Mouse (Mus musculus): ENCODE results near the gene Pacsin2. TPM values are rescaled to one million over a fixed set of nuclear protein-coding genes. Genes with fewer than 3 reads are reported as not detected.

Gene Pacsin2
- total and polyA plus RNA-seq, 3 experiments = 48.4 to 85.5 (median 53.7) TPM

GRCm38 (mm10) chr15:83495195-83495594 is 30.8 kb upstream of the Pacsin2 start:
- H3K4me3 ChIP-seq (replicated peaks in 1 of 3; ENCODE audit: low read depth in 2 of 3, low read length in 2 of 3, poor library complexity in 1 of 3) = no peak overlapping the region
- no peak overlapping the region for H3K9ac ChIP-seq (ENCODE audit: insufficient read depth, low read depth)
- H3K79me2 ChIP-seq (replicated peaks; ENCODE audit: control insufficient read depth, extremely low read depth, insufficient read depth, poor library complexity, severe bottlenecking) = no peaks in the 10 kb centered on the region
- DNase-seq (ENCODE audit: extremely low read depth) = no peak
- dilution Hi-C loops (cut with MboI; ENCODE audit: extremely low pct_ligation_motif_present, extremely low pct_unique_long_range_greater_than_20kb, low sequenced_read_pairs) (no loop called here), in situ Hi-C loops (cut with MboI; ENCODE audit: low pct_ligation_motif_present, low pct_unique_long_range_greater_than_20kb, low sequenced_read_pairs) (no loop called here)
- no peak overlapping the region for H3K27ac ChIP-seq (ENCODE audit: insufficient read depth, low read depth)
- peaks cover 0 to 17% of the 10 kb centered on the region in 2 experiments; a peak in 1 of 4 replicates for H3K4me1 ChIP-seq (ENCODE audit: control insufficient read depth in 1 of 2, insufficient read depth in 2 of 2)
- H3K27me3 ChIP-seq (replicated peaks) = no peaks in the 10 kb centered on the region
- peaks cover 23 to 79% of the 10 kb centered on the region in 2 experiments for H3K36me3 ChIP-seq (replicated peaks in 1 of 2; ENCODE audit: control insufficient read depth in 1 of 2, insufficient read depth in 1 of 2, low read length in 1 of 2)
- H3K4me2 ChIP-seq (ENCODE audit: insufficient read depth, low read depth, poor library complexity, severe bottlenecking) = no peak overlapping the region
- TF ChIP-seq CTCF (conservative IDR thresholded peaks at IDR 0.05 in 1 of 2, IDR thresholded peaks at IDR 0.05 in 1 of 2; ENCODE audit: low read depth in 2 of 2, low read length in 2 of 2) (no peak), USF1 (IDR thresholded peaks at IDR 0.05; ENCODE audit: low read depth, low read length) (no peak), BHLHE40 (IDR thresholded peaks at IDR 0.05; ENCODE audit: low read depth, low read length) (no peak), ZMIZ1 (IDR thresholded peaks at IDR 0.05; ENCODE audit: low read depth, low read length) (no peak), ETS1 (conservative IDR thresholded peaks at IDR 0.05; ENCODE audit: low read depth, low read length) (no peak)
- H3K9me3 ChIP-seq (replicated peaks; ENCODE audit: low read length) = peaks cover 2% of the 10 kb centered on the region

- no peak overlapping the region for H3K27ac ChIP-seq (ENCODE audit: insufficient read depth, low read depth)
- peaks cover 23 to 76% of the 10 kb centered on the region in 2 experiments for H3K36me3 ChIP-seq (replicated peaks in 1 of 2; ENCODE audit: control insufficient read depth in 1 of 2, insufficient read depth in 1 of 2, low read length in 1 of 2)
- H3K9me3 ChIP-seq (replicated peaks; ENCODE audit: low read length) = no peaks in the 10 kb centered on the region
- DNase-seq (ENCODE audit: extremely low read depth) = no peak
- no peaks in the 10 kb centered on the region for H3K79me2 ChIP-seq (replicated peaks; ENCODE audit: control insufficient read depth, extremely low read depth, insufficient read depth, poor library complexity, severe bottlenecking)
- in situ Hi-C loops (cut with MboI; ENCODE audit: low pct_ligation_motif_present, low pct_unique_long_range_greater_than_20kb, low sequenced_read_pairs) = no loop called here
- dilution Hi-C loops (cut with MboI; ENCODE audit: extremely low pct_ligation_motif_present, extremely low pct_unique_long_range_greater_than_20kb, low sequenced_read_pairs) = no loop called here
- TF ChIP-seq KAT2A (IDR thresholded peaks at IDR 0.05; ENCODE audit: insufficient replicate concordance, low read length) = no peak
- no peak for TF ChIP-seq ZKSCAN1 (IDR thresholded peaks at IDR 0.05; ENCODE audit: borderline replicate concordance, low read depth, low read length)
- no peak for TF ChIP-seq NRF1 (IDR thresholded peaks at IDR 0.05; ENCODE audit: low read depth, low read length)
- TF ChIP-seq ETS1 (conservative IDR thresholded peaks at IDR 0.05; ENCODE audit: low read depth, low read length) = no peak
- TF ChIP-seq MAFK (IDR thresholded peaks at IDR 0.05; ENCODE audit: insufficient replicate concordance, low read length) = no peak
- no peak for TF ChIP-seq IRF4 (IDR thresholded peaks at IDR 0.05; ENCODE audit: low read depth, low read length)
- no peak for TF ChIP-seq MYC (IDR thresholded peaks at IDR 0.05; ENCODE audit: low read depth, low read length)
- H3K9ac ChIP-seq (ENCODE audit: insufficient read depth, low read depth) = no peak overlapping the region
- no peak overlapping the region for H3K4me3 ChIP-seq (replicated peaks in 1 of 3; ENCODE audit: low read depth in 2 of 3, low read length in 2 of 3, poor library complexity in 1 of 3)
- no peaks in the 10 kb centered on the region for H3K27me3 ChIP-seq (replicated peaks)
- H3K4me1 ChIP-seq (ENCODE audit: control insufficient read depth in 1 of 2, insufficient read depth in 2 of 2) = peaks cover 0 to 14% of the 10 kb centered on the region in 2 experiments; a peak in 1 of 4 replicates
- H3K4me2 ChIP-seq (ENCODE audit: insufficient read depth, low read depth, poor library complexity, severe bottlenecking) = no peak overlapping the region
These were observed 30.1 kb upstream of the Pacsin2 start for GRCm38 (mm10) chr15:83494572-83494920.

- Histone ChIP-seq H3K9ac (ENCODE audit: insufficient read depth, low read depth) (no peak overlapping the region), H3K36me3 (replicated peaks in 1 of 2; ENCODE audit: control insufficient read depth in 1 of 2, insufficient read depth in 1 of 2, low read length in 1 of 2) (peaks cover 23 to 76% of the 10 kb centered on the region in 2 experiments), H3K9me3 (replicated peaks; ENCODE audit: low read length) (no peaks in the 10 kb centered on the region), H3K4me2 (ENCODE audit: insufficient read depth, low read depth, poor library complexity, severe bottlenecking) (no peak overlapping the region), H3K27ac (ENCODE audit: insufficient read depth, low read depth) (no peak overlapping the region), H3K79me2 (replicated peaks; ENCODE audit: control insufficient read depth, extremely low read depth, insufficient read depth, poor library complexity, severe bottlenecking) (no peaks in the 10 kb centered on the region), H3K4me3 (replicated peaks in 1 of 3; ENCODE audit: low read depth in 2 of 3, low read length in 2 of 3, poor library complexity in 1 of 3) (no peak overlapping the region), H3K4me1 (ENCODE audit: control insufficient read depth in 1 of 2, insufficient read depth in 2 of 2) (peaks cover 0 to 9% of the 10 kb centered on the region in 2 experiments; a peak in 1 of 4 replicates), H3K27me3 (replicated peaks) (no peaks in the 10 kb centered on the region)
- TF ChIP-seq MEF2A (IDR thresholded peaks at IDR 0.05; ENCODE audit: borderline replicate concordance, low read depth, low read length) = no peak
- no peak for TF ChIP-seq KAT2A (IDR thresholded peaks at IDR 0.05; ENCODE audit: insufficient replicate concordance, low read length)
- TF ChIP-seq POLR2A (IDR thresholded peaks at IDR 0.05; ENCODE audit: low read depth, low read length) = no peak
- no peak for TF ChIP-seq ZKSCAN1 (IDR thresholded peaks at IDR 0.05; ENCODE audit: borderline replicate concordance, low read depth, low read length)
- no peak for TF ChIP-seq RCOR1 (conservative IDR thresholded peaks at IDR 0.05; ENCODE audit: low read depth, low read length)
- TF ChIP-seq CTCF (conservative IDR thresholded peaks at IDR 0.05 in 1 of 2, IDR thresholded peaks at IDR 0.05 in 1 of 2; ENCODE audit: low read depth in 2 of 2, low read length in 2 of 2) = no peak
- TF ChIP-seq MXI1 (IDR thresholded peaks at IDR 0.05; ENCODE audit: low read depth, low read length) = no peak
- no peak for TF ChIP-seq HCFC1 (IDR thresholded peaks at IDR 0.05; ENCODE audit: low read depth, low read length)
- no peak for TF ChIP-seq POLR2AphosphoS2 (IDR thresholded peaks at IDR 0.05; ENCODE audit: low read depth, low read length)
- TF ChIP-seq ZC3H11A (IDR thresholded peaks at IDR 0.05; ENCODE audit: low read depth, low read length) = no peak
- in situ Hi-C loops (cut with MboI; ENCODE audit: low pct_ligation_motif_present, low pct_unique_long_range_greater_than_20kb, low sequenced_read_pairs) (no loop called here), dilution Hi-C loops (cut with MboI; ENCODE audit: extremely low pct_ligation_motif_present, extremely low pct_unique_long_range_greater_than_20kb, low sequenced_read_pairs) (no loop called here)
- DNase-seq (ENCODE audit: extremely low read depth) = no peak
These were observed 29.6 kb upstream of the Pacsin2 start for GRCm38 (mm10) chr15:83493856-83494571.

Data from CH12.LX (cell line).